Mouse (Mus musculus) ES-Bruce4 (cell line): Measurements from ENCODE around the gene Otulin. TPM values are rescaled to one million over a fixed set of nuclear protein-coding genes. Genes with fewer than 3 reads are reported as not detected.

Source experiments
- H3K27ac ChIP-seq: 2 replicates; pipeline ENCODE4 v1.5.1; 2012; ENCODE audit warnings: low read length, inconsistent platforms; ENCODE audit not compliant: insufficient read depth
- H3K27me3 ChIP-seq: 2 replicates; pipeline ENCODE4 v1.6.1; 2012; ENCODE audit warnings: mild to moderate bottlenecking, low read length, inconsistent platforms; ENCODE audit not compliant: control insufficient read depth, poor library complexity, insufficient read depth, severe bottlenecking
- H3K36me3 ChIP-seq: 2 replicates; pipeline ENCODE4 v1.6.1; 2012; ENCODE audit warnings: inconsistent platforms, mild to moderate bottlenecking, low read length, moderate library complexity; ENCODE audit not compliant: control insufficient read depth, poor library complexity, insufficient read depth, severe bottlenecking
- H3K4me1 ChIP-seq: one replicate; pipeline ENCODE4 v1.8.1; 2011; ENCODE audit warnings: low read length; ENCODE audit not compliant: control insufficient read depth, insufficient read depth
- H3K4me3 ChIP-seq: 2 replicates; pipeline ENCODE4 v1.5.1; 2011; ENCODE audit warnings: low read depth, mild to moderate bottlenecking, low read length
- H3K9ac ChIP-seq: 2 replicates; pipeline ENCODE4 v1.6.1; 2012; ENCODE audit warnings: low read depth, mild to moderate bottlenecking, inconsistent platforms; ENCODE audit not compliant: poor library complexity, severe bottlenecking
- H3K9me3 ChIP-seq: replicated peaks from 2 replicates; pipeline ENCODE4 v1.6.1; 2012; ENCODE audit warnings: mild to moderate bottlenecking, low read length, inconsistent platforms; ENCODE audit not compliant: control insufficient read depth, poor library complexity, insufficient read depth, severe bottlenecking
- CTCF ChIP-seq: IDR thresholded peaks from one replicate; pipeline ENCODE4 v1.8.1; 2011; ENCODE audit warnings: low read depth, low read length
- EP300 ChIP-seq: IDR thresholded peaks from 2 replicates; pipeline ENCODE4 v1.6.1; 2011; ENCODE audit warnings: low read depth, low read length; ENCODE audit not compliant: insufficient read depth
- POLR2A ChIP-seq: IDR thresholded peaks from one replicate; pipeline ENCODE4 v1.8.1; 2011; ENCODE audit warnings: low read length; ENCODE audit not compliant: insufficient read depth
- polyA plus RNA-seq: library from polyadenylated mRNA; stranded (reverse); fragments of >200 nt; gene quantifications from 2 replicates; pipeline ENCODE4 v1.2.4, GENCODE M21; 2011; ENCODE audit warnings: low read depth; ENCODE audit not compliant: missing spikeins, insufficient read depth, insufficient read length

The Otulin gene
- polyA plus RNA-seq, 1 experiment = 17.3 TPM

- Histone ChIP-seq H3K4me1 (no peaks in the 10 kb centered on the region), H3K4me3 (no peak overlapping the region), H3K36me3 (no peaks in the 10 kb centered on the region), H3K27ac (no peak overlapping the region), H3K27me3 (no peaks in the 10 kb centered on the region), H3K9me3 (no peaks in the 10 kb centered on the region), H3K9ac (no peak overlapping the region)
- TF ChIP-seq EP300 (no peak), POLR2A (no peak), CTCF (no peak)
Observed at GRCm38 (mm10) chr15:27574992-27575781, 55.3 kb downstream of the Otulin start.

GRCm38 (mm10) chr15:27571179-27571578, 59.3 kb downstream of the Otulin start:
- Histone ChIP-seq H3K27ac (no peak overlapping the region), H3K9me3 (no peaks in the 10 kb centered on the region), H3K4me3 (no peak overlapping the region), H3K36me3 (no peaks in the 10 kb centered on the region), H3K4me1 (no peaks in the 10 kb centered on the region), H3K27me3 (no peaks in the 10 kb centered on the region), H3K9ac (no peak overlapping the region)
- TF ChIP-seq POLR2A (no peak), CTCF (no peak), EP300 (no peak)

- H3K27ac ChIP-seq = no peak overlapping the region
- no peaks in the 10 kb centered on the region for H3K36me3 ChIP-seq
- TF ChIP-seq POLR2A (no peak), EP300 (no peak), CTCF (no peak)
- H3K27me3 ChIP-seq = no peaks in the 10 kb centered on the region
- H3K9ac ChIP-seq = no peak overlapping the region
- H3K4me1 ChIP-seq = no peaks in the 10 kb centered on the region
- H3K9me3 ChIP-seq = no peaks in the 10 kb centered on the region
- H3K4me3 ChIP-seq = no peak overlapping the region
Observed at GRCm38 (mm10) chr15:27570385-27570784, 60.1 kb downstream of the Otulin start.

GRCm38 (mm10) chr15:27569924-27570323, 60.6 kb downstream of the Otulin start:
- no peaks in the 10 kb centered on the region for H3K27me3 ChIP-seq
- no peak overlapping the region for H3K4me3 ChIP-seq
- H3K9me3 ChIP-seq = no peaks in the 10 kb centered on the region
- no peak overlapping the region for H3K9ac ChIP-seq
- no peak overlapping the region for H3K27ac ChIP-seq
- TF ChIP-seq POLR2A (no peak), CTCF (no peak), EP300 (no peak)
- no peaks in the 10 kb centered on the region for H3K36me3 ChIP-seq
- H3K4me1 ChIP-seq = no peaks in the 10 kb centered on the region

- no peak overlapping the region for H3K27ac ChIP-seq
- H3K9ac ChIP-seq = no peak overlapping the region
- H3K27me3 ChIP-seq = no peaks in the 10 kb centered on the region
- no peaks in the 10 kb centered on the region for H3K36me3 ChIP-seq
- no peaks in the 10 kb centered on the region for H3K9me3 ChIP-seq
- TF ChIP-seq POLR2A (no peak), CTCF (no peak), EP300 (no peak)
- H3K4me1 ChIP-seq = no peaks in the 10 kb centered on the region
- H3K4me3 ChIP-seq = no peak overlapping the region
Observed at GRCm38 (mm10) chr15:27568371-27568770, 62.1 kb downstream of the Otulin start.

- Histone ChIP-seq H3K9me3 (no peaks in the 10 kb centered on the region), H3K4me1 (no peaks in the 10 kb centered on the region), H3K27me3 (no peaks in the 10 kb centered on the region), H3K36me3 (no peaks in the 10 kb centered on the region), H3K9ac (no peak overlapping the region), H3K4me3 (no peak overlapping the region), H3K27ac (no peak overlapping the region)
- TF ChIP-seq CTCF (no peak), EP300 (no peak), POLR2A (no peak)
Observed at GRCm38 (mm10) chr15:27567356-27567755, 63.1 kb downstream of the Otulin start.
